Mouse (Mus musculus): ENCODE measurements around the gene Slit1. TPM values are rescaled to one million over a fixed set of nuclear protein-coding genes. Genes with fewer than 3 reads are reported as not detected.
A peak's percentile ranks its signal among the peaks of the same experiment; 100 is the strongest.

Gene Slit1
- polyA plus RNA-seq, 1 experiment: 0.34 TPM

DNA sequence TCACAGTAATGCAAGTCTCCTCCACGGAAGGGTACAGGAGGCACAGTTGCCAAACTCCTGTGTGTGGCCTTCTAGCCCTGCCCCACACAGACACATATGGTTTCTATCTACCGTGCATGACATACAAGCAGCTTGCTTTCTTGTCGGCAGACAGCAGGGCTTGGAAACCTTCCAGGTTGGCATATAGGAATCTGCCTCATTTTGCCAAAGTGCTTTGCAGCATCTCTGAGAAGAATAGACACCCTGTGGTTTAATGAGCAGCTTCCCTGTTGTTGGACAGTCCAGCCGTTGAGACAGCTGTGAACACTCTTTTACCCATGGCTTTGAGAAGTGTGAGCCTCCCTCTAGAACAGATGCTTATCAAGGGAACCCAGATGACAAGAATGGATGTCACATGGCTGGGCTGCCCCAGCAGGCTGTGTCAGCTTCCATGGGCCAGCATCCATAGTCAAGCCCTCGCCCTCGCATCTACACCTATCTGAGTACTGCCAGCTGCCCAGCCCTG is 125.3 kb downstream of the Slit1 start:
- H3K4me1 ChIP-seq: peaks cover 4% of the 10 kb centered on the region; the same call in 1 of the 2 replicates
- TF ChIP-seq GATA1 (IDR thresholded peaks at IDR 0.05; ENCODE audit: borderline replicate concordance, low read length): no peak
- no peak for TF ChIP-seq FLI1 (IDR thresholded peaks at IDR 0.05; ENCODE audit: low read length)
- no peak overlapping the region for H3K4me3 ChIP-seq (replicated peaks)
- H3K27me3 ChIP-seq (replicated peaks): peaks cover 72% of the 10 kb centered on the region
- H3K9me3 ChIP-seq: no peaks in the 10 kb centered on the region
- no peaks in the 10 kb centered on the region for H3K36me3 ChIP-seq (replicated peaks; ENCODE audit: low read length)

- Histone ChIP-seq H3K4me3 (replicated peaks) (no peak overlapping the region), H3K9me3 (no peaks in the 10 kb centered on the region), H3K36me3 (replicated peaks; ENCODE audit: low read length) (no peaks in the 10 kb centered on the region), H3K27me3 (replicated peaks) (peaks cover 72% of the 10 kb centered on the region), H3K4me1 (peaks cover 5% of the 10 kb centered on the region; the same call in 1 of the 2 replicates)
- no peak for TF ChIP-seq FLI1 (IDR thresholded peaks at IDR 0.05; ENCODE audit: low read length)
Measured at GRCm38 (mm10) chr19:41617102-41617501, 126.4 kb downstream of the Slit1 start.

GRCm38 (mm10) chr19:41616274-41616673 is 127.2 kb downstream of the Slit1 start:
- Histone ChIP-seq H3K9me3 (peaks cover 1% of the 10 kb centered on the region; the same call in 1 of the 2 replicates), H3K4me1 (peaks cover 5% of the 10 kb centered on the region; the same call in 1 of the 2 replicates), H3K4me3 (replicated peaks) (no peak overlapping the region), H3K36me3 (replicated peaks; ENCODE audit: low read length) (no peaks in the 10 kb centered on the region), H3K27me3 (replicated peaks) (peaks cover 75% of the 10 kb centered on the region)
- TF ChIP-seq GATA1 (IDR thresholded peaks at IDR 0.05; ENCODE audit: borderline replicate concordance, low read length) (no peak), FLI1 (IDR thresholded peaks at IDR 0.05; ENCODE audit: low read length) (no peak)

GRCm38 (mm10) chr19:41615606-41616224 is 127.8 kb downstream of the Slit1 start:
- no peaks in the 10 kb centered on the region for H3K36me3 ChIP-seq (replicated peaks; ENCODE audit: low read length)
- no peak overlapping the region for H3K4me3 ChIP-seq (replicated peaks)
- peaks cover 7% of the 10 kb centered on the region for H3K9me3 ChIP-seq
- peaks cover 5% of the 10 kb centered on the region; the same call in 1 of the 2 replicates for H3K4me1 ChIP-seq
- TF ChIP-seq GATA1 (IDR thresholded peaks at IDR 0.05; ENCODE audit: borderline replicate concordance, low read length) (no peak), FLI1 (IDR thresholded peaks at IDR 0.05; ENCODE audit: low read length) (no peak)
- peaks cover 79% of the 10 kb centered on the region for H3K27me3 ChIP-seq (replicated peaks)

- no peaks in the 10 kb centered on the region for H3K36me3 ChIP-seq (replicated peaks; ENCODE audit: low read length)
- H3K4me3 ChIP-seq (replicated peaks): no peak overlapping the region
- peaks cover 5% of the 10 kb centered on the region; the same call in 1 of the 2 replicates for H3K4me1 ChIP-seq
- peaks cover 79% of the 10 kb centered on the region for H3K27me3 ChIP-seq (replicated peaks)
- TF ChIP-seq FLI1 (IDR thresholded peaks at IDR 0.05; ENCODE audit: low read length): no peak
- no peak for TF ChIP-seq GATA1 (IDR thresholded peaks at IDR 0.05; ENCODE audit: borderline replicate concordance, low read length)
- peaks cover 22% of the 10 kb centered on the region for H3K9me3 ChIP-seq
Measured at GRCm38 (mm10) chr19:41613325-41614087, 130.0 kb downstream of the Slit1 start.

DNA sequence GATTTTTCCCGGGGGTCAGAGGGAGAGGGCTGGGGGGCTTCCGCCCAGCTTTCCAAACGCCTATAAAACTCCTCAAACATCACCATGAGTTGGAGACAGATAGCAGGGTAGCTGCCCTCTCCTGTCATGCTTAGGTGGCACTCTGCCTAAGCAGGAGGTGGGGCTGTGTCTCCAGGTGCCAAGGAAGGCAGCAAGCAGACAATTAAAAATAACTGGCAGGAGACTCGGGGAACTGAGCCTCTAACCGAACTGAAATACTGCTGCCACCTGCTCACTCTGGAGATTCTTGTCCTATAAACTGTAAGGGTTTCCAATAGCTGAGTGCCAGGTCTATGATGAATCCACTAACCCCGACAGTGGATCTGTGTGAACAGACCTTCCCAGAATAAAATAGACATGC is 131.8 kb downstream of the Slit1 start:
- H3K4me1 ChIP-seq: peaks cover 5% of the 10 kb centered on the region; the same call in 1 of the 2 replicates
- H3K4me3 ChIP-seq (replicated peaks): no peak overlapping the region
- peaks cover 29% of the 10 kb centered on the region for H3K9me3 ChIP-seq
- H3K27me3 ChIP-seq (replicated peaks): peaks cover 73% of the 10 kb centered on the region
- TF ChIP-seq GATA1 (IDR thresholded peaks at IDR 0.05; ENCODE audit: borderline replicate concordance, low read length): no peak
- TF ChIP-seq FLI1 (IDR thresholded peaks at IDR 0.05; ENCODE audit: low read length): no peak
- no peaks in the 10 kb centered on the region for H3K36me3 ChIP-seq (replicated peaks; ENCODE audit: low read length)

DNA sequence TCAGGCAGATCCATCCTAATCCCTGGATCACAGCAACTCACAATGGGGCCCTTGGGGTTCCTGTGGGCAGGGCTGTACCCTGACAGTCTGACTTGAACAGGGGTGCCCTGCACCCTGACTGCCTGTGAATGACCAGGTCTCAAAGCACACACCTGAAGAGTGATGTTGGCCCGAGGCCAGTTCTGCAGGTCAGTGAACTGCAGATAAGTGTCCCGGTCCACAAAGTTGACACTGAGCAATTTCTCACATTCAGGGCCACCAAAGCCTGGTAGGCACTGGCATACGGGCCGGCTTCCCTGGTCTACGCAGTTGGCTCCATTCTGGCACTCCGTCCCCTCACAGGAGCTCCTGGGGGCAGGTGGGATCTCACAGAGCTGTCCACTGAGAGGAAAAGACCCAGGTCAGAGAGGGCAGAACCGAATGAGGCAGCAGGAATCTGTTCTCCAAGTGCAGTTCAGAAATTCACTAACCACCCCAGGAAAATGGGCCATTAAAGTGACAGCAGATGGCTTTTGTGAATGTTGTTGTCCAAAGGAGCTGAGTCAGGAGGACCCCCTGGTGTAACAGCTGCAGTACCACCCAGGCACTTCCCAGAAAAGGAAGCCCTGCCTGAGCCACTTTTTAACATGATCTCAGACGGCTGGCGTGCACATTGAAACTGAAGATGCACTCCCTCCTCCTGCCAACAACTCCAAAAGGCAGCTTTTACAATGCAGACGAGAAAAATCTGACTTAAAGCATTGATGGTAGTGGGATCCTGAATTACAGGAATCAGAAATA is 137.1 kb downstream of the Slit1 start:
- TF ChIP-seq GATA1 (IDR thresholded peaks at IDR 0.05; ENCODE audit: borderline replicate concordance, low read length) (no peak), FLI1 (IDR thresholded peaks at IDR 0.05; ENCODE audit: low read length) (no peak)
- Histone ChIP-seq H3K4me3 (replicated peaks) (no peak overlapping the region), H3K27me3 (replicated peaks) (peaks cover 68% of the 10 kb centered on the region), H3K9me3 (peaks cover 29% of the 10 kb centered on the region), H3K36me3 (replicated peaks; ENCODE audit: low read length) (no peaks in the 10 kb centered on the region), H3K4me1 (no peaks in the 10 kb centered on the region)

DNA sequence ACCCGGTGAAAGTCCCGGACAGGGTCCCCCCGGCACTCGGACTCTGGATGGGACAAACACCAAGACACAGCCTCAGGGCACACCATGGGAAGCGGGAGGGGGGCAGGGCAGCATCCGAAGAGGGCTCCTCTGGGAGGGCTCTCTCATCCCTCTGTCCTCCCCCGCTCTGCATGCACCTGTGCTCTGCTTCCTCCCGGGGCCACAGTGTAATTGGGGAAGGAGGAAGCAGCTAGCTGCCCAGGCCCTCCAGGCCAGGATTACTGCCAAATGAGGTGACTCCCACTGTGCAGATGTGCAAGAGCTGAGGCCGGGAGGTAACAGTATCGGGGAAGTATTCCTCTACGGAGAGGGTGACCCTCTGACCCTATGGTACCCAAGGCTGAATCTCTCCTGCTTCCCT is 142.8 kb downstream of the Slit1 start:
- Histone ChIP-seq H3K4me1 (peaks cover 15% of the 10 kb centered on the region), H3K36me3 (replicated peaks; ENCODE audit: low read length) (no peaks in the 10 kb centered on the region), H3K4me3 (replicated peaks) (no peak overlapping the region), H3K27me3 (replicated peaks) (peaks cover 54% of the 10 kb centered on the region), H3K9me3 (no peaks in the 10 kb centered on the region)
- TF ChIP-seq GATA1 (IDR thresholded peaks at IDR 0.05; ENCODE audit: borderline replicate concordance, low read length): no peak
- TF ChIP-seq FLI1 (IDR thresholded peaks at IDR 0.05; ENCODE audit: low read length): no peak

GRCm38 (mm10) chr19:41597170-41597894 is 146.1 kb downstream of the Slit1 start:
- peaks cover 15% of the 10 kb centered on the region for H3K4me1 ChIP-seq
- H3K27me3 ChIP-seq (replicated peaks): peaks cover 31% of the 10 kb centered on the region
- TF ChIP-seq FLI1 (IDR thresholded peaks at IDR 0.05; ENCODE audit: low read length) (no peak), GATA1 (IDR thresholded peaks at IDR 0.05; ENCODE audit: borderline replicate concordance, low read length) (no peak)
- peaks cover 3% of the 10 kb centered on the region for H3K36me3 ChIP-seq (replicated peaks; ENCODE audit: low read length)
- no peaks in the 10 kb centered on the region for H3K9me3 ChIP-seq
- peak overlapping the region; percentile 0 for H3K4me3 ChIP-seq (replicated peaks)

Data from megakaryocyte, embryonic 14.5 days (primary cell).